Mouse (Mus musculus) embryonic facial prominence, embryonic 10.5 days (tissue): ENCODE measurements at regions not wholly inside any gene's neighbourhood (a gene's known extent, or its start where the extent isn't known, plus 50 kb on each side); places are given as distances from the start of the nearest gene placed in this dataset.

Experiments used
- DNase-seq: peaks from one replicate; pipeline ENCODE4 v3.0.0-alpha.2; 2017; ENCODE audit warnings: low spot score
- H3K27ac ChIP-seq: fragments of 300-500 bp; sonication (generic); replicated peaks from 2 replicates; pipeline ENCODE4 v1.5.1; 2016; ENCODE audit warnings: mild to moderate bottlenecking
- H3K27me3 ChIP-seq: fragments of 300-500 bp; sonication (generic); replicated peaks from 2 replicates; pipeline ENCODE4 v1.6.1; 2016; ENCODE audit warnings: low read depth, mild to moderate bottlenecking; ENCODE audit not compliant: poor library complexity, severe bottlenecking
- H3K36me3 ChIP-seq: fragments of 300-500 bp; sonication (generic); replicated peaks from 2 replicates; pipeline ENCODE4 v1.6.1; 2016; ENCODE audit warnings: mild to moderate bottlenecking, moderate library complexity
- H3K4me1 ChIP-seq: fragments of 300-500 bp; sonication (generic); 2 replicates; pipeline ENCODE4 v1.6.1; 2016
- H3K4me3 ChIP-seq: fragments of 300-500 bp; sonication (generic); 2 replicates; pipeline ENCODE4 v1.5.1; 2016; ENCODE audit warnings: mild to moderate bottlenecking, moderate library complexity
- H3K9me3 ChIP-seq: fragments of 300-500 bp; sonication (generic); 2 replicates; pipeline ENCODE4 v1.6.1; 2016; ENCODE audit warnings: mild to moderate bottlenecking
- WGBS: fragments of 180-500 bp; shearing (Covaris S2); methylation state at CpG from one replicate; pipeline ENCODE4 v1.1.7; 2016; 5-methylcytosine and 5-hydroxymethylcytosine counted together

DNA sequence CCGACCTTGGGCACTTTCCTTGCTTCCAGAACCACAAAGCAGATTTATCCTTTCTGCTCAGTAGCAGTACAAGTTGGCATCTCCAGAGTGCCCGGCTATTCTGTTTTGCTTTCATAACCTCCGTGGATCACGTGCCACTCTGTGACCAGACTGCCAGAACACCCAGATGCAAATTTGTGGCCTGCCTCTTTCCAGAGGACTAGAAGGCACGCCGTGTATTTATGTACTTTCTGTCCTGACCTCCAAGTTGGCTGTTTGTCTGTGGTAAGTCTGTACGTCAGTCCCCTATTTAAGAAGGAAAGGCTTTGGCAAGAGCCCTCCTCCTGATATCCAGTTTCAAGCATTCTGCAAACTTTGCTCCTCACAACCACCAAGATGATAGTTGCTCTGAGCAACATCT is 319.6 kb upstream of the Dynlrb2 start:
- 85% methylated on average over 7 of the region's 7 CpGs for WGBS
- Histone ChIP-seq H3K27me3 (no peaks in the 10 kb centered on the region), H3K4me1 (no peaks in the 10 kb centered on the region), H3K9me3 (no peaks in the 10 kb centered on the region), H3K4me3 (no peak overlapping the region), H3K36me3 (no peaks in the 10 kb centered on the region), H3K27ac (no peak overlapping the region)
- DNase-seq, result no peak

GRCm38 (mm10) chr8:116184241-116184640 is 320.5 kb upstream of the Dynlrb2 start:
- Histone ChIP-seq H3K4me1 (no peaks in the 10 kb centered on the region), H3K9me3 (no peaks in the 10 kb centered on the region), H3K36me3 (no peaks in the 10 kb centered on the region), H3K27me3 (no peaks in the 10 kb centered on the region), H3K4me3 (no peak overlapping the region), H3K27ac (no peak overlapping the region)
- no peak for DNase-seq
- 74% methylated on average over 8 of the region's 8 CpGs for WGBS

DNA sequence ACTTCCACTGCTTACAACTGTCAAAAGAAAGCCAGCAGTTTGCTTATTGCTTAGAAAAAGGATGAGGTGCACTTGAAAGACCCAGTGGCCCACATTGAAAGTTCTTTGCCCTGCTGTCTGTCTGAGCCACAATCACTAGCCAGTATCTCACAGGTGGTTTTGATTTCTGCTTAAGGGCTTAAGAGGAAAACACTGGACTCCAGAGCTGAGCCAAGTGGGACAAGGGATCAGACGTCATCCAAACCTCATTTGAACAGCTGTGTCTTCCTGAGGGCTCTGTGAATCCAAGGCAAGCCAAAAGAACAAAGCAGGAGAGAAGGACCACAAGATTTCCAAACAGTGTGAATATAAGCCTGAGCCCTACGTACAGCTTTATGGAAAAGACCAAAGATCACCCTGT is 326.8 kb upstream of the Dynlrb2 start:
- Histone ChIP-seq H3K9me3 (no peaks in the 10 kb centered on the region), H3K27ac (no peak overlapping the region), H3K4me1 (peaks cover 12% of the 10 kb centered on the region), H3K27me3 (no peaks in the 10 kb centered on the region), H3K4me3 (no peak overlapping the region), H3K36me3 (no peaks in the 10 kb centered on the region)
- 51% methylated on average over 2 of the region's 2 CpGs for WGBS
- DNase-seq, result no peak

GRCm38 (mm10) chr8:116174891-116175290 is 329.9 kb upstream of the Dynlrb2 start:
- H3K4me1 ChIP-seq, result peaks cover 12% of the 10 kb centered on the region

DNA sequence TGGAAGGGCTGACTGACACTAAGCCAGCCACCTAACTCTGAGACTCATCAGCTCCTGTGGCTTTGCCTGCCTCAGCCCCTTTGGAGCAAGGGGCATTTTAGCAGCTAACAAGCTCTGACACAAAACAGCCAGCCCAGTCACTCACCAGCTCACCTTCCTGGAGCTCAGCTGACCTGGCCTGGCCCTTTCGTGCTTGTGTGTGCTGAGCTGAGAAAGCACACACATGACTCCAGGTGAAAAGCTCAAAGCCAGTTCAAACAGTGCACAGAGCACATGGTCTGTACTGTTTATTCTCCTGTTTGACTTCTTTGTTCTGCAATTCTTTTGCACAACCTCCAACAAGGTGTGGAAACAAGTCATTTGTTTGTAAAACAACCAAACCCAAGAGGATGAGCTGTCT is 330.8 kb upstream of the Dynlrb2 start:
- peak; percentile 47 for DNase-seq
- Histone ChIP-seq H3K27me3 (no peaks in the 10 kb centered on the region), H3K4me1 (peaks cover 12% of the 10 kb centered on the region), H3K4me3 (no peak overlapping the region), H3K36me3 (no peaks in the 10 kb centered on the region), H3K27ac (no peak overlapping the region; the same call in 1 of the 2 replicates), H3K9me3 (no peaks in the 10 kb centered on the region)
- WGBS, result 36% methylated on average over 1 of the region's 1 CpGs

More at GRCm38 (mm10) chr8:116174891-116175290, 329.9 kb upstream of the Dynlrb2 start:
- DNase-seq, result peak; percentile 11
- Histone ChIP-seq H3K4me3 (no peak overlapping the region), H3K36me3 (no peaks in the 10 kb centered on the region), H3K27ac (no peak overlapping the region), H3K9me3 (no peaks in the 10 kb centered on the region), H3K27me3 (no peaks in the 10 kb centered on the region)
- 51% methylated on average over 3 of the region's 3 CpGs for WGBS

DNA sequence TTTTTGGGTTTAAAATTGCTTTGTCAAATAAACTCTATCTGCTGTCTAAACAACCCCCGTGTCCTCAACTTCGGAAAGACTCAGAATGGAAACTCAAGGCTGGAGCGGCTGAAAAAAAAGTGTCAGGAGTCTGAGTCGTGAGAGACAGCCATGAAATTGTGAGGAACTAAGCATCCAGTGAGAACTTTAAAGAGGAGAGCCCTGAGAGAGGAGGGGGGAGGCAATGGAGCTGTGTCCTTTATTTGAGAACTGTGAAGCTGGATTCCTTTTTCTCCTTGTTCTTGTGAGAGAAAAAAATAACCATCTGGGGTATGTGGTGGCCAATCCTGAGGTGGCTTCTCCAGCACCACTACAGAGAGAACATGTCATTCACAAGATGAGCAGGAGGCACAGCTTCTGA is 336.9 kb upstream of the Dynlrb2 start:
- 47% methylated on average over 4 of the region's 4 CpGs for WGBS

DNA sequence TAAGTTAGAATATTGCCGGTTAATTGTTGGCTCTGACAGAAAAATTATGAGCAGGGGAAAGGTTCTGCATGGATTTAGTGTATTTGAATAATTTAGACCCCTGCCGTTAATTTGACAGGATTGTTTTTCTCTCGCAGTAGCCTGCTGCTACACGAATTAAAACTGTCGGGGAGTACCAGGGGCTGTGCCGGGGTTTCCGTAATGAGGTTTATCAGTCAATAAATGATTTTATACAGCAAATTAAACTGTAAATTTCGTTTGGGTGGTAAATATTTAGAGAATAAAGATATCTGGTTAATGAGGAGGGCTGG is 339.8 kb upstream of the Dynlrb2 start:
- Histone ChIP-seq H3K4me1 (peaks cover 5% of the 10 kb centered on the region), H3K27ac (no peak overlapping the region), H3K36me3 (no peaks in the 10 kb centered on the region), H3K4me3 (no peak overlapping the region), H3K27me3 (no peaks in the 10 kb centered on the region), H3K9me3 (no peaks in the 10 kb centered on the region)
- WGBS, result 29% methylated on average over 8 of the region's 8 CpGs
- DNase-seq, result no peak

More for the DNA sequence above, 336.9 kb upstream of the Dynlrb2 start:
- DNase-seq, result no peak
- Histone ChIP-seq H3K4me1 (peaks cover 5% of the 10 kb centered on the region), H3K4me3 (no peak overlapping the region), H3K27me3 (no peaks in the 10 kb centered on the region), H3K27ac (no peak overlapping the region), H3K9me3 (no peaks in the 10 kb centered on the region), H3K36me3 (no peaks in the 10 kb centered on the region)

GRCm38 (mm10) chr8:116164190-116164988 is 340.4 kb upstream of the Dynlrb2 start:
- no peak for DNase-seq
- no peaks in the 10 kb centered on the region for H3K9me3 ChIP-seq
- H3K4me3 ChIP-seq, result no peak overlapping the region
- no peaks in the 10 kb centered on the region for H3K27me3 ChIP-seq
- WGBS, result 47% methylated on average over 5 of the region's 5 CpGs
- no peaks in the 10 kb centered on the region for H3K36me3 ChIP-seq
- H3K27ac ChIP-seq, result no peak overlapping the region
- peaks cover 5% of the 10 kb centered on the region for H3K4me1 ChIP-seq

GRCm38 (mm10) chr8:116160932-116161331 is 343.8 kb upstream of the Dynlrb2 start:
- DNase-seq, result no peak
- no peak overlapping the region for H3K4me3 ChIP-seq
- H3K9me3 ChIP-seq, result no peaks in the 10 kb centered on the region
- 79% methylated on average over 5 of the region's 5 CpGs for WGBS
- H3K27me3 ChIP-seq, result no peaks in the 10 kb centered on the region
- H3K4me1 ChIP-seq, result peaks cover 5% of the 10 kb centered on the region
- no peak overlapping the region for H3K27ac ChIP-seq
- no peaks in the 10 kb centered on the region for H3K36me3 ChIP-seq

- no peak overlapping the region for H3K4me3 ChIP-seq
- DNase-seq, result peak; percentile 64
- 0 out of 2 replicates have a peak overlapping the region, but pooled peaks have one; percentile 12 for H3K27ac ChIP-seq
- 47% methylated on average over 13 of the region's 13 CpGs for WGBS
- no peaks in the 10 kb centered on the region for H3K9me3 ChIP-seq
- H3K4me1 ChIP-seq, result peaks cover 13% of the 10 kb centered on the region
- no peaks in the 10 kb centered on the region for H3K36me3 ChIP-seq
- H3K27me3 ChIP-seq, result no peaks in the 10 kb centered on the region
Measured at GRCm38 (mm10) chr8:116143687-116144573, 360.8 kb upstream of the Dynlrb2 start.

- Histone ChIP-seq H3K4me1 (peaks cover 13% of the 10 kb centered on the region), H3K9me3 (no peaks in the 10 kb centered on the region), H3K27me3 (no peaks in the 10 kb centered on the region), H3K27ac (no peak overlapping the region), H3K36me3 (no peaks in the 10 kb centered on the region), H3K4me3 (no peak overlapping the region)
- WGBS, result 85% methylated on average over 5 of the region's 5 CpGs
- DNase-seq, result no peak
Measured at GRCm38 (mm10) chr8:116141363-116141762, 363.4 kb upstream of the Dynlrb2 start.

- H3K36me3 ChIP-seq, result no peaks in the 10 kb centered on the region
- H3K9me3 ChIP-seq, result no peaks in the 10 kb centered on the region
- no peak for DNase-seq
- H3K4me3 ChIP-seq, result no peak overlapping the region
- H3K27ac ChIP-seq, result no peak overlapping the region
- WGBS, result 98% methylated on average over 1 of the region's 1 CpGs
- H3K4me1 ChIP-seq, result peaks cover 13% of the 10 kb centered on the region
- no peaks in the 10 kb centered on the region for H3K27me3 ChIP-seq
Measured at GRCm38 (mm10) chr8:116139934-116140333, 364.8 kb upstream of the Dynlrb2 start.

GRCm38 (mm10) chr8:116137765-116138164 is 367.0 kb upstream of the Dynlrb2 start:
- H3K36me3 ChIP-seq, result no peaks in the 10 kb centered on the region
- no peak overlapping the region for H3K27ac ChIP-seq
- no peaks in the 10 kb centered on the region for H3K27me3 ChIP-seq
- H3K9me3 ChIP-seq, result no peaks in the 10 kb centered on the region
- peaks cover 2% of the 10 kb centered on the region; the same call in 1 of the 2 replicates for H3K4me1 ChIP-seq
- no peak overlapping the region for H3K4me3 ChIP-seq
- no peak for DNase-seq
- WGBS, result 71% methylated on average over 2 of the region's 2 CpGs
